Mouse (Mus musculus) thymus, postnatal 14 days (tissue): ENCODE measurements at regions not wholly inside any gene's neighbourhood (a gene's known extent, or its start where the extent isn't known, plus 50 kb on each side); places are given as distances from the start of the nearest gene placed in this dataset.
"Not testable (repeated sequence)": the region's sequence is repeated elsewhere in the genome, so short reads cannot be mapped to it uniquely, and the experiment has no call there.

Experiments
- DNase-seq: peaks from one replicate; pipeline ENCODE4 v3.0.0; 2021

DNA sequence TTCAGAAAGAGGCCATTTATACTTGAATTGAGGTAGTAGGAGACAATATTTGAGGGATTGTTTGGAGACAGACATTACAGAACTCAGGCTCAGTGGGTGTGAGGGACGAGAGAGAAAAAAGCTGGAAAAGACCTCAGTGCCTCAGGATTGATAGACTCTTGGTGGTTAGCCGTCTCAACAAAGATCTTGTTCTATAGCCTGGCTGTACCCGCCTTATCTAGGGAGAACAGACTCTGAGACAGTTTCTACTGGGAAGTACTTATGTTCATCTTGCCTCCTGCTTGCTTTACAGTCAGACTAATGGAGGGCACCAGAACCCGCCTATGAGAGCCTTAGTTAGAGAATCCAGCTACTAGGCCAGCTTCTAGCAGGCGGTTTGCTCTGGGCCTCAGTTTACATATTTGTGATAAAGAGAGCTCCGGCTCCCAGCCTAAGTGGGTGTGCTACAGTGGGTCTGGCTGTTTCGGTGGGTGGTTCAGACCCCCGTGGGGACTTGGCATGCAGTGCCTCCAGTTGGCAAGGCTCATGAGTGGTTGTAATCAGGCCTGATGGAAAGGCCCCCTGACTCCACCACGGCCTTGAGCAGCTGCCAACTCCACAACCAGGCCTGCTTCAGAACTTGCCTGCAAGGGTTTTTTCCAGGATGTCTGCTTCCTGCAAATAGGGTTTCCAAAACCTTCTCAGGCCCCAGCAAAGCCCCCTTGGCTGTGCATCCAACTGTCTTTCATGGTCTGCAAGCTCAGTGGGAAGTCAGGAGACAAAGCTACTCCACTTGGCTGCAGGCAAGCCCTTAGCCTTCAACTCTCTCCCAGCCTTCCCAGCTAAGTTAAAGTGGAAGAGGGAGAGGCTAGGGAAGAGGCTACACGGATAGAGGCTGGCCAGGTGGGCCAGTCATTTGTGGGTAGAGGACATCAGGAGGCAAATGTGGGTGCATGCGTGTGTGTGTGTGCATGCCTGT, 124.1 kb downstream of the Zfp36l1 start:
- no peak for DNase-seq

- DNase-seq, result no peak
Observed at GRCm38 (mm10) chr12:79986241-79986976, 126.4 kb downstream of the Zfp36l1 start.

DNA sequence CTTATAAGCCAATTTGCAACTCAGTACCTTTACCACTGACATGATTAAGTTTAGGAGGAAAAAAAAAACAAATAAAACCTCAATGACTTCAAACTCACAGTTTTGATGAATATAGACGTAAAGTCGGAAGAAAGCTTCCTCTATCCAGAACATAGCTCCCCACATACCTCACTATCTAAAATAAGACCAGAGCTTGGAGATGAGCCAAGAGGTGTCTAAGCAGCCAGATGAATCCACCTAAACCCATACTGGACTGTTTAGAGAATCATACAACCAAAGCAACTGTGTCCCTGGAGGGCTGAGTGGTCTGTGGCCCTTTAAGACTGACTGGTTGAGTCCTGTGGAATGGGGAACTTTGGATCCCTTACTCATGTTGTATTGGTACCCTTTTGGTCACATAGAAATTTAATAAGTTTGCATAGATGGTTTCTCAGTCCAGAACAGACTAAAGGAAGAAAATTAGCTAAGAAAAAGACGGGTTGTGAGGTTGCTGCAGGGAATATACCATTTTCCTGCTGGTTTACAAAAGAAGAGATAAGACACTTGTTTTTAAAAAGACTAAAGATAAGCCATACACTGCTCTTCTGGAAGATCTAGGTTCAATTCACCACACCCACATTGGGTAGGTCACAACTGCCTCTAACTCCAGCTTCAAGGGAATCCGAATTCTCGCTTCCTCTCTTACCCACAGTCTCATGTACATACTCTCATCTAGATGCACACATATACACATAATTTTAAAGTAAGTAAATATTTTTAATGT, 127.6 kb downstream of the Zfp36l1 start:
- DNase-seq, result no peak

DNA sequence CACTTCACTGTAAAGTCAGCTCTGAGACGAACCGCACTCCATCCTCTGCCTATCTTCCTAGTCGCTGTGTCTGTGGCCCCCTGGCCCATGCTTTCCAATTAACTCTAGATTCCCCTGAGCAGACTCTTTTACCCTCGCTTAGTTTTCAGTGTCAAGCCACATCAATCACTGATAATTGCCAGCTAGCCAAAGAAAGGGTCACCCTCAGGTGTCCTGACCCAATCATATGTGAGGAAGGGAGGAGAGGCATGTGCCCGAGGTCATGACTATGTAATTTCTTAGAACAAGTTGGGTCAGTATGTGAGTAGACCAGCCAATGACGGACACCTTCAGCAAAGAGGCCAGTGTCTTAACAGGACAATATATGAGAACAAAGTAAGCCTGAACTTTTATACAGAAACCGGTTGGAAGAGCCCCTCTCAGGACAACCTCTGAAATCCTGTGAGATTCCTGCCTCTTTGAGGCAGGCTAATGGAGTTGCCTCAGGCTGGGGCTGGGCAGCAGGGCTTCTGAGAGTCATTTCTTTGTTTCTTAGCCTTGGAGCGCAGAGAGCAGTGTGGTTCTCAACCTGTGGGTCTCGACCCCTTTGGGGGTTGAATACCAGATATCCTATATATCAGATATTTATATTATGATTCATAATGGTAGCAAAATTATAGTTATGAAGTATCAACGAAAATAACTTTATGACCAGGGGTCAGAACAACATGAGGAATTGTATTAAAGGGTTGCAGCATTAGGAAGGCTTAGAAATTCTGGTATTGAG, 128.6 kb downstream of the Zfp36l1 start:
- DNase-seq, result no peak

DNA sequence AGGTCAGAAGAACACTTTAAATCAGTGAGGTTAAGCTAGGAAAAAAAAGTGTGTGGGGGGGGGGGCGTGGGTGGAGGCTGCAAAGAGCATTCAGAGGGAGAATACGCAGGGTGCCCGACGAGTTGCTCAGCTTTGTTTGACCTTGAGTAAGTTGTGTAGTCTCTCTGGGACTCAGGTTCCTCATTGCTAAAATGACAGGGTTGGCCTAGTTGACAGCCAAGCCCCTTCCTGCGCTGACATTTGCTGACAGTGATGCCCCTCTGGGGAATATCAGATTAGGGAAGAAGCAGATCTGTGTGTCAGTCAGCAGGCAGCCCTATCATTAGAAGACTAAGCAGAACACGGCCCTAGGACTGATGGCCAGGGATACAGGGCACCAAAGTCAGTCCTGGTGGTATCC, 129.6 kb downstream of the Zfp36l1 start:
- DNase-seq, result no peak

DNA sequence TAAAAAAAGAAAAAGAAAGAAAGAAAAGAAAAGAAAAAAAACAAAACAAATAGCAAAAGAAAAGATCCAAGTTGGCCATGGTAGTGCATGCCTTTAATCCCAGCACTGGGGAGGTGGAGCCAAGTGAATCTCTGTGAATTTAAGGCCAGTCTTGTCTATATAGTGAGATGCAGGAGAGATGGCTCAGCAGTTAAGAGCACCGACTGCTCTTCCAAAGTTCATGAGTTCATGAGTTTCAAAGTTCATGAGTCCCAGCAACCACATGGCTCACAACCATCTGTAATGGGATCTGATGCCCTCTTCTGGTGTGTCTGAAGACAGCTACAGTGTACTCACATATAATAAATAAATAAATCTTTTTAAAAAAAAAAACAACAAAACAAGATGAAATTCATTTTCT, 130.3 kb downstream of the Zfp36l1 start:
- DNase-seq, result not testable (repeated sequence)

DNA sequence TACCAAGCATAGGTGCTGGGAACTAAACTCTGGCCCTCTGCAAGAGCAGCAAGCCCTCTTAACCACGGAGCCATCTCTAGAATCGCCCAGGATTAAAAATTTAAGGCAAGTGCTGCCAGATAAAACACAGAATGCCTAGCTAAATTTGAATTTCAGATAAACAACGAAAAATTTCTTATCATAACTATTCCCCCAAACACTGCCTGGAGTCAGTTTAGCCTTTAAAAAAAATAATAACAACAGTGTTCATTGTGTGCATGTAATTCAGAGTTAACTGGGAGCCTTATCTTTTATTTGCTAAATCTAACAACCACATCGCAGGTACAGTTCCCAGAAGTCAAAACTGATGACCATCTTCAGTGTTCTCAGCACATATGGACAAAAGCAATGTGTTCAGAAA, 132.1 kb downstream of the Zfp36l1 start:
- DNase-seq, result no peak

- no peak for DNase-seq
Observed at GRCm38 (mm10) chr12:79977136-79977535, 135.7 kb downstream of the Zfp36l1 start.

- DNase-seq, result no peak
Observed at GRCm38 (mm10) chr12:79975466-79976239, 137.2 kb downstream of the Zfp36l1 start.

DNA sequence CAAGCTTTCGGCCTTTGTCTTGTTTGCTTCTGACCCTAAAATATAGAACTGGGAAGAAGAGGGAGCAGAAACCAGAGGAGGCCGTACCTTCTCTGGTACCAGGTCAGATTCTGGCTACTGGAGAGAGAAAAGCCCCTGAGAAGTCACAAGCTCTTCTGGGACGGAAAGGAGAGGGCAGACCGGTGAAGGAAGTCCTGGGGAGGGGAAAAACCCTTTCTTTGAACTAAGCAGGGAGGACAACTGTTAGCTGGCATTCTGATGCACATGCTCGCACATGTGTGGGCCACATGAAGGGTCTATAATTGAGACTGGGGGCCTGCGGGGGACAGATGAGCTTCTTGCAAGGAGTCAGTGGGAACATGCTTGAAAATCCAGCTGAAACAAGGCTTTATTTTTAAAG, 137.8 kb downstream of the Zfp36l1 start:
- no peak for DNase-seq

DNA sequence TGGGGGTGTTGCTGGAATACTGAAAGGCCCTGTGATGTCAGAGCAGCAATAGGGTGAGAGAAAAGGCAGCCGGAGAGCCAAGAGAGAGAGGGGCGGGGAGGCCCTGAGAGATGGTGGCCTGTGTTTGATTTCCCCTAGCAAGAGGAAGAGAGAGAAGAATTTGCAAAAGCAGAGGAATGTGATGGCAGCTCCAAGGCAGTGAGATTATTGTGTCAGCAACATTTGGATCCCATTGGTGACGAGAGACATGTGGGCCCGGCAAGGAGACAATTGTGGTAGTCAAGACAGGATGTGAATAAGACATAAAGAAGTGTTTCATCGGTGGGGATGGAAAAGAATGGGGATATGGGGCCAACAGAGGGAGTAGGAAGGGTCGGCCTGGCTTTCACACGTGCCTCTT, 138.3 kb downstream of the Zfp36l1 start:
- DNase-seq, result no peak

DNA sequence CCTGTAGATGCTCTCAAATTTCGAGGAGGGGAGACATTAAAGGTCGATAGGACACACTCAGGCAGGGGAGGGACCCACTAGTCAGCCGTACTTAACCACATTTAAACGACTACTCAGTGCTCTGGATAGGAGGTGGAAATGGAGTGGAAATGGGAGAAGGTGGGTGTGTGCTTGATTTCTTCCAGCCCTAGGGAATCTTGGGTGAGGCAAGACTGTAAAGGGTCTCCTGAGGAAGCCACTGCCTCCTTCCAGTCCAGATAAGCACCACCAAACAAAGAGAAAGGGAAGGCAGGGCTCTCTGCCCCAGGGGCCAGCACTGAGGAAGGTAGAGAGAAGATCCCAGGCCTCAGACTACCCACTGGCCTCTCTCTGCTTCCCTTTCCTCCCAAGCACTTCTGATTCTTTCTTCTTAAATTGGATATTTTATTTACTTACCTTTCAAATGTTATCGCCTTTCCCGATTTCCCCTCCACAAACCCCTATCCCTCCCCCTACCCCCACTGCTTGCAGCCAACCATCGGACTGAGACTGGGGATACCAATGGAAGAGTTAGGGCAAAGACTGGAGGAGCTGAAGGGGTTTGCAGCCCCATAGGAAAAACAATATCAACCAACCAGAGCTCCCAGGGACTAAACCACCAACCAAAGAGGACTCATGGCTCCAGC, 139.1 kb downstream of the Zfp36l1 start:
- no peak for DNase-seq

GRCm38 (mm10) chr12:79970981-79971390, 141.8 kb downstream of the Zfp36l1 start:
- no peak for DNase-seq

GRCm38 (mm10) chr12:79970227-79970901, 142.4 kb downstream of the Zfp36l1 start:
- no peak for DNase-seq

DNA sequence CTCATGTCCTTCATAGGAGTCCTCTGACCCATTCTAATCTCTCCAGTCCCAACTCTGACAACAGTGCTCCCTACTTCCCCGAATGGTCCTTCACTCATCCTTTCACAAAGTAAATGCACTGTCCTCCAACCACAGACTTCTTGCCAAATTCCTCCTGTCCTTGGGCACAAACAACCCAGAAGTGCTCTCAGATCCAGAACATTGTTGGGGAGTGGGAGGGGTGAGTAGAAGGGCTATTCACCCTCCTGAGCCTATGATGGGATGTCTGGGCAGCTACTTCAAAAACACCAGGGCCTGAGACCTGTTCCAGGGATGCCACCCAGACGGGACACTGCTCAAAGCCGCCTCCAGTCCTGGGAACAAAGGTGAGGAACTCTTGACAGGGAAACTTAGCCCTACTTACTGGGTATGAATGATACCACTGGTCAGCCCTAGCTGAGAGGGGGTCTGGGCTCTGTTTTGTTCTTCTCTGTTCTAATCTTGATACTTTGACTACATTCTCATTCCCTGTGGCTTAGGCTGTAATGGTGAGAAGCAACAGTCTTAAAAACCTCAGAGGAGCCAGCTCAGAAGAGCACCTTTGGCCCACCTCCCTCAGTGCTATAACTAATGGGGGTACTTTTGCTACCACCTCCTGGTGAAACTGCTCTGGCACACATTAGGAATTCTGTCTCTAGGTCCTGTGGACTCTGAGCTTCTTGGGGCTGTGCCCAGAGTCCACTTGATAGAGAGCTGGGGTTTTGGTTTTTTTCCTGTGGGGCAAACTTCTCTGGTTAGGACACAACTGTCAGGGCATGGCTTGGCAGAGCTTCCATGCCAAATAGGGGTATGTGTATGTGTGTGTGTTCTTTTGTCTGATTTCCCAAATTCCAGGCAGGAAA, 143.2 kb downstream of the Zfp36l1 start:
- DNase-seq, result no peak

DNA sequence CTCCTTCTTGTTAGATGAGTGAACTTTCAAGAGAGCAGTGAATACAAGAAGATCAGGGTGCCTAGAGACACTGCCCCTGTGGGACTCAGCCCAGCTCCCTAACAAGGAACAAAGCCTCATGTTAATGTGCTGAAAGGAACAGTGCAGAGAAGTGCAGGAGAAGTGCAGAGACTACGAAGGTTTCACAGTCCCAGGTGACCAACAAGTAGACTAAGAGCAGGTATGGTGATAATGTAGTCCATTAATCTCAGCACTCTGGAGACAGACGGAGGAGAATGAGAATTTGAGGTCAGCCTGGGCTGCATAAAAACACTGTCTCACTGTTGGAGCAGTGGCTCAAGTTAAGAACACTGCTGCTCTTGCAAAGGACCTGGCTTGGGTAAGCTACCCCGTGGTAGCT, 144.1 kb downstream of the Zfp36l1 start:
- DNase-seq, result no peak

DNA sequence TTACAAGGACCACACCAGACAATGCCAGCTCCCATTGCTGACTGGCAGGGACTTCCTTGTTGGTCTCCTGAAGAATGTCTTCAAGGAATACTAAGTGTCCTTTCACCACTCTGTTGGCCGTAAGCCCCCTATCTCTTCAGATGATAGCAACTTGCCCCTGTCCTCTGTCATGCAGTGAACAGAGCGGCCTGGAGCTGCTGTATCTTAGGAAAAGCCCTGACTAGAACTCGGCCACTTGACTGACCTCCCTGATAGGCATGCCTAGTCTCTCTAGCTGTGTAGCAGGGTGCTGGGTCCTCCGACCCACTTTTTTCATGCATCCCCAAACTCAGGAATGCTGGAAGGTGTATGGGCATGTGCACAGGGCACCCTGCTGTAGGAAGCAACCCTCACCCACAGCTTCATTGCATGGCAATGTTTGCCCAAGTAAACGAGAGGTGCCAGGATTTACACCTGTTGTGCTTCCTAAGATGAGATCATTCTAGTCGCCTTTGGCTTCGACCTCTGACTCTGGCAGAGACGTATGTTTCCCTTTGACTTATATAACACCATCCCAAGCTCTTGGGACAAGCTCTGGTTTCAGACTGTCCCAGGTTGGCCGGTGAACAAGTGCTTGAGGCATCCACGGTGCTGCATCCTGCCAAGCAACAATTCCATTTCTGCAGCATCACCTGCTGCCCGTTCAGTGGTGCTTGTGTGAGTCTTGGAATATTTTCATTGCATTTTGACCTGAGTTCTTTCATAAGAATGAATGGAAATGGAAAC, 145.1 kb downstream of the Zfp36l1 start:
- DNase-seq, result no peak

- no peak for DNase-seq
Observed at GRCm38 (mm10) chr12:79966621-79967490, 146.0 kb downstream of the Zfp36l1 start.
